Mouse (Mus musculus) liver, postnatal 0 days (tissue): ENCODE results near the gene Irf7.

ENCODE experiments used
- CTCF ChIP-seq: sonication (generic); IDR thresholded peaks from 2 replicates; pipeline ENCODE4 v1.5.1; 2016; ENCODE audit warnings: antibody characterized with exemption, low read depth
- EP300 ChIP-seq: IDR thresholded peaks from 2 replicates; pipeline ENCODE4 v1.6.1; 2016; ENCODE audit warnings: antibody characterized with exemption, low read depth, mild to moderate bottlenecking

DNA sequence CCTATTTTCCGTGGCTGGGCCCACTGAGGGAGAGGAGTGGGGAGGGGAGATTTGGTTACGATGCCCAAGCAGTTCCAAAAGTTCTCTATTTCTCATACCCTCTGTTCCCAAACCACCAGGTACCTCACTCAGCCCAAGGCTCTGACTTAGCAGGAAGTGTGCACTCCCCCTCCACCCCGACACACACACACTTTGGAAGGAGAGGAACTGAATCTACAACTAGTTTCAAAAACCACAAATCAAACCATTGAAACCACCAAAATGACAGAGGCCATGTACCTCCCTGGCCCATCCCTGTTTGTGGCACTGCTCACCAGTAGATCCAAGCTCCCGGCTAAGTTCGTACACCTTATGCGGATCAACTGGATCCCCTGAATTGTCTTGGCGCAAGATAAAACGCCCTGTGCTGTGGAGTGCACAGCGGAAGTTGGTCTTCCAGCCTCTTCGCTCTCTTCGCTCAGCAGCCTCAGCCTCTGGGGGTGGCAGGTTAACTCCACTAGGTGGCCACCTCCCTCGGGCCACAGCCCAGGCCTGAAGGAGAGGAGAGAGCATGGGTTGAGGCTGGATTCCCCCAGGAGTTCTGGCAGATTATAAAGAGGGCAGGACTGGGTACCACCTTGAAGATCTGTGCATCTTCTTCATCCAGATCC lies 1.4 kb downstream of the Irf7 start:
- TF ChIP-seq CTCF (peak; percentile 79), EP300 (no peak)
